Mouse (Mus musculus) left cerebral cortex, postnatal 36 days (tissue): ENCODE results near the gene 6030408B16Rik. TPM values are rescaled to one million over a fixed set of nuclear protein-coding genes. Genes with fewer than 3 reads are reported as not detected.
A peak's percentile ranks its signal among the peaks of the same experiment; 100 is the strongest.

Source experiments
- DNase-seq, 2 experiments: peaks; one replicate each; pipeline ENCODE4 v3.0.0; 2021 to 2022; ENCODE audit warnings: low spot score in 2 of 2, mixed read lengths in 1 of 2
- intact Hi-C: fragments of 180-260 bp; cut with DNase I; formaldehyde crosslinking; loops from one replicate; pipeline ENCODE4 v1.15.1; 2025
- total RNA-seq, 2 experiments: library from RNA; stranded (reverse); gene quantifications; 2 replicates each; pipeline ENCODE4 v1.2.3; 2021

The 6030408B16Rik gene
- total RNA-seq, 2 experiments from 2014 or later = 0.27 to 0.37 TPM

DNA sequence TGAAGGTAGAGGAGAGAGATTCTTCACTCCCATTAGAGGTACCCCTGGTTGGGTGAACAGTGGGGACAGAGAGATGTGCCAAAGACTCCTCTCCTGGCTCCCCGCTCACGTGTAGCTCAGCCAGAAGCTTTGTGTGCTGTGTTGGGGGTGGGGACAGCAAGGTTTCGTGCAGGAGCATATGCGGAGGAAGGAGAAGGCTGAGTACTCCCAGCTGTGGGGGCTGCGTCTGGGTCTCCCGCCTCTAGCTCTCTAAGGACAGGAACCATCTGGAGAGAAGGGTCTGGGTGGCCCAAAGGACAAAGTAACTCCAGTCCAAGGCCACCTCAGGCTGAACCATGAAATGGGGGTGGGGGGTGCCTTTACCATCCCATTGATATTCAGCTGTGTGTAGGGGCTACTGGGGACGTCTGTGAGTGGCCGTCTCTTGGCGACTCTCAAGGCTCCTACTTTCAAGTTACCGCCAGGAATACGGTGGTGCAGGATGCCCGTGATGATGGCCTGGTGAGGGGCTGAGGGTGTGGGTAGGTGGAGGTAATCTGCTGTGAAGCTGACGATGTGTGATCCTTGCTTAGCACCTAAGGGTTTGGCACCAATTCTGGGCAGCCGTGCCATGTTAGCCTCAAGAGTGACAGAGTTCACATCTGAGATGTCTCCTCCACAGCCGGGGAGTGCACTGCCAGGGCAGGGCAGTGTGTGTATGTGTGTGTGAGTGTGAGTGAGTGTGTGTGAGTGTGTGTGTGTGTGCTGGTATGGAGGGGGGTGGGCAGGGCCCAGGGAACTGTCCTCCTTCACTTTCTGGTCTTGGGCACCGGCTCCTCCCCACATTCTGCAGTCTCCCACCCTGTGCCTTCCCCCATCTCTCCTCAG lies 1.2 kb downstream of the 6030408B16Rik start:
- intact Hi-C loops = no loop called here
- DNase-seq = no peak

DNA sequence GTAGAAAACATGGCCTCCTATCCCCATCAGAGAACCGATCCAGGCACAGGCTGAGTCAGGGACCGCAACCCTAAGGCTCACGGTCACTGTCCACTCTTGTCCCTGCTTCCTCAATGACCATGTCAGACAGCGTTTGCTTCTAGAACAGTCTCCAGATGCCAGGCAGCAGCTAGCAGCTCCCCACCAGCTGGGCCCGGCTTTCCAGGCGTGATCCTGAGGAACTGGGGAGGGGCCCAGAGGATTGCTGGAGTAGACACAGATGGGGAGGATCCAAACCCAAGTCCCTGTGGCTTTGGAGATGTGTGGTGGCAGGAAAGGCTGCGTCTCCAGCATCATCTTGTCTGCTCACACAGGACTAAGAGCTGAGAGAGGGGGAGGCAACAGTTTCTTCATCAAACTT lies 2.1 kb downstream of the 6030408B16Rik start:
- DNase-seq = no peak
- intact Hi-C loops = no loop called here

DNA sequence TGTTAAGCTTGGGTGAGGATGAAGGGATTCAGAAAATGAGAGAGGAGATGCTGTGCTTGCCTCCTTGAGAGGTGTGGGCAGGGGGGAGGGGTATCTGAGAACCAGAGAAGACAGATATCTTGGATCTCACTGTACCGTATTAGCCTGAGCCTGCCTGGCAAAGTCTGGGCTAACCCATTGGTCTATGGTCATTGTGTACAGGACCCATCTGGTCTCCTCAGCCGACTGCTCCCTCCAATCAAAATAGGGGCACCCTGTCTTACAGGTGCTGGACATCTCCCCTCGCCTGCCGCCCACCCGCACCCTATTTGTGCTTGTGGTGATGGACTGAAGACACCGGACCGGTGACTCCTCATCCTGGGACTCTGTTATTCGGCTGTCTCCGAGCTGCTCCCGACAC lies 2.6 kb downstream of the 6030408B16Rik start:
- intact Hi-C loops = no loop called here

DNA sequence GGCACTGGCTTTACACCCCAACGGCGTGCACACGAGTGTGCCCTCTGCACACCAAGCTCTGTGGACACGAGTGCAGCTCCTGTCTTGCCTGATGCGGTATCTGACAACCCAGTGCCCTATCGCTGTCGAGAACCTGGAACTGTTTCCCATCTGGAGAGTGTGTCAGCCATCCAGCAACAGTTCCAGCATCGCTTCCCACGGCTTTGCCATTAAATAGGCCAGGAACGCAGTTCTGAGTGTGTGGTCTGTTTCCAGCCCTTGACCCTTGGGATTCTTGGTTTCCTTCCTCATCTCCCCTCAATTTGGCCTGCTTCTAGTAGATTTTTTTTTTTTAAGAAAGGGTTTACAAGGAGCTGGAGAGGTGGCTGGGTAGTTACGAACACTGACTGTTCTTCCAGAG lies 3.1 kb downstream of the 6030408B16Rik start:
- DNase-seq = no peak
- intact Hi-C loops = no loop called here

More for the DNA sequence above, 2.6 kb downstream of the 6030408B16Rik start:
- no peak for DNase-seq

DNA sequence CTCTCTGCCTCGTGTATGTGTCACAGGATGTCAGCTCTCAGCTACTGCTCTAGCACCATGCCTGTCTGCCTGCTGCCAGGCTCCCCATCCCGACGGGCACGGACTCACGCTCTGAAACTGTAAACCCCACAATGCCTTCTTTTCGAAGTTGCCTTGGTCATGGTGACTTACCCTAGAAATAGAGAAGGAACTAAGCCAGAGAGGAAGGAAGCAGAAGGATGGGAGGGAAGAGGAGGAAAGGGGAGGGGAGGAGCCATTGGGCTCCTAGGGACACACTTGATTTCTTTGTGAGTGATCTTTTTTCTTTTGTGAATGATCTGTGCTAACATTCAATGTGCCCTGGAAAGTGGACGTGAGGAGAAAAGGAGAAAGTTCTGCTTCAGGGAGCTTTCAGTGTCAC lies 5.0 kb downstream of the 6030408B16Rik start:
- intact Hi-C loops = no loop called here
- DNase-seq = no peak

DNA sequence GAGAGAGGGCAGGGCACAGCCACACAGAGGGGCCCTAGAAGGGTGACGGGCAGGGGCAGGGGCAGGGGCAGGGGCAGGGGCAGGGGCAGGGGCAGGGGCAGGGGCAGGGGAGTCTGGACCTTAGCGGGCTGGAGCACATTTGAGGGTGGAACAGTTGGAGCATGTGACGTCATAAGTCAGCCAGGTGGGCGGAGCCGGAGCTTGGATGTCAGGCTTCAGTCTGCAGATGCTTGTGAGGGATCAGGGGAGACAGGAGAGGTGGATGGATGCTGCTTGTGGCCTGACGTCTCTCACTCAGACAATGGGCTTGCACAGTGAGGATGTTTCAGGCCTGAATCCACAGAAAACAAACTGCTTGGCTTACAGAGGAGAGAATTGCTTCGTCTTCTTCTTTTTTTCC lies 5.5 kb downstream of the 6030408B16Rik start:
- no peak for DNase-seq
- intact Hi-C loops = no loop called here

DNA sequence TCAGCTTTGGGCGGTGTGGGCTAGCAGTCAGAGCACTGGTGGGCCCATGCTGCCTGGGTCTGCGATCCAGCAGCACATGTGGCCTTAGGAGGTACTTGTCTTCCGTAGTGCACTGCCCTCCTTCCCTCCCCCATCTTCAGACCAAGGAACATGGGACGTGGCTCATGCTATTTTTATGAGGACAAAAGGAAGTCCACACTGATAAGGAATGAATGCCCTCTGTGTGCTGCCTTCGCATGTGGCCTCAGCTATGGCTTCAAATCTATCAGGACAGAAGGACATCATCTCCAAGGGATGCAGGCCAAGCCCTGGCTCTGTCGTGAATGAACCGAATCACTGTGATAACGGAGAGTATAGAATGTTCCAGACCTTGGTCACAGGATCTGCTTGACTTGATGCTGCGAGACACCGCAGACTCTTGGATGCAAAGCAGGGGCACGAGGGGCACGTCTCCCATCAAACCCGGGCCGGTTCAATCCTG lies 6.5 kb downstream of the 6030408B16Rik start:
- intact Hi-C loops = no loop called here
- no peak for DNase-seq

DNA sequence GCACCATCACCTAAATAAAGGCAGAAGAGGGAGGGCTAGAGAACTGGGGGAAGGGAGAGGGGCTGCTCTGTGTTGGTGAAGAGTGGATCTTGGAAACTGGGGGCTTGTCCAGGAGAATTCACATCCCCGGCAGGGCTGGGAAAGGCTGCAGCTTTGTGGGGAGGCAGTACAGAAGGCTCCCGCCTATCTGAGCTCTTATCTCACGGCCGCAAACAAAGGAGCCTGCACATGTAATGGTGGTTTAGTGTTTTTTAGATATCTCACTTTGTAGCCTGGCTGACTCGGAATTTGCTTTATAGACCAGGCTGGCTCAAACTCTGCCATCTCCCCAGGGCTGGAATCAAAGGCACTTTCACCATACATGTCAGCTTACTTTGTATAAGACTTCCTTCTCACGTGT lies 7.1 kb downstream of the 6030408B16Rik start:
- intact Hi-C loops = no loop called here
- DNase-seq = no peak

DNA sequence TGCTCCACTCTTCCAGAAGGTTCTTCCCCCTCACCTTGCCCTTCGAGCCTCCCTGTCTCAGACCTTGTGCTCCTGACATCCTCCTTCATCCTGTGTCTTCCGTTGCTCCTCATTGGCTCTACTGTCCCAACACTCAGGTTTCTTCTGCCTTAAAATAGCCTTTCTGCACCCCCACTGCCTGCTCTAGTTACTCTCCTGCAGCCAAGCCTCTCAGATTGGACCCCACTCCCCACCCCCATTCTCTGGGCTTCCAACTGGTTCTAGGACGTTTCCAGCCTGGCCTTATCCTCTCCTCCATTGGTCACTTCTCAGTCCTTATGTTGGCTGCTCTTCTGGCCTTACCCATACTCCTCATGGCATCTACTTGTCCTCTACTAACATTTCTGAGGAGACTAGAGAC lies 9.2 kb downstream of the 6030408B16Rik start:
- intact Hi-C loops = no loop called here
- DNase-seq = no peak

DNA sequence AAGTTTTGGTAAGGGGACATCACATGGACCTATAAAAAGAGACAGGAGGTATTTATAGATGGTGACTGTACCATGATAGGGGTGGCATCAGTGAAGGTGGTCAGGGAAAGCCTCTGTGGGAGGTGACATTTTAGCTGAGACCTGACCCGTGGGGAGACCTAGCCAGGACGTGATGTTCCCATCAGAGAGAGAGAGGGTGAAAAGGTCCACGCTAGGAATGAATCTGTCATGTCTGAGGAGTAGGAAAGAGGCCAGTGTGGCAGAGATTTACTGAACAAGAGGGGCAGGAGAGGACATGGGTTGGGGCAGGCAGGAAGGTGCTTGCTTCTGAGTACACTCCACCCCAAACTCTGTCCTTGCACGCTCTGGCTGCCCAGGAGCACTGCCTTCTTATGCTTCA lies 10.8 kb downstream of the 6030408B16Rik start:
- intact Hi-C loops = no loop called here
- no peak for DNase-seq

DNA sequence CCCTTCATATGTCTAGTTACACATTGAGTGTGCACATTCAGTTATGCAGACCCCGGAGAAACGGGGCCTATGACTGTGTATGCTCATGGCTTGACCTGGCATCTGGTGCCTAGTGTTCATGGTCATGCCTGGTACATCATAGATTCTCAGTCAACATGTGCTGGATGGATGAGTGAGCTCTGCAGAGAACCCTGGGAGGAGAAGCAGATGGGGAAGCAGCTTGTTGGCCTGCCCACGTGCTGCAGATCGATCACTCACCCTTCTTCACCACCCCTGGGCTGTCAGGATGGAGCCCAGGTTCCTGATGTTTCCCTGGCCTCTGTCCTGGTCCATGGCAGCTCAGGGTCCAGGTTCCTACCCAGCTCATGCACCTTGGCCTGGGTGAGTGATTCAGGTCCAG lies 13.4 kb downstream of the 6030408B16Rik start:
- DNase-seq = peak in 1 of 2 experiments; percentile 45
- intact Hi-C loops = no loop called here

DNA sequence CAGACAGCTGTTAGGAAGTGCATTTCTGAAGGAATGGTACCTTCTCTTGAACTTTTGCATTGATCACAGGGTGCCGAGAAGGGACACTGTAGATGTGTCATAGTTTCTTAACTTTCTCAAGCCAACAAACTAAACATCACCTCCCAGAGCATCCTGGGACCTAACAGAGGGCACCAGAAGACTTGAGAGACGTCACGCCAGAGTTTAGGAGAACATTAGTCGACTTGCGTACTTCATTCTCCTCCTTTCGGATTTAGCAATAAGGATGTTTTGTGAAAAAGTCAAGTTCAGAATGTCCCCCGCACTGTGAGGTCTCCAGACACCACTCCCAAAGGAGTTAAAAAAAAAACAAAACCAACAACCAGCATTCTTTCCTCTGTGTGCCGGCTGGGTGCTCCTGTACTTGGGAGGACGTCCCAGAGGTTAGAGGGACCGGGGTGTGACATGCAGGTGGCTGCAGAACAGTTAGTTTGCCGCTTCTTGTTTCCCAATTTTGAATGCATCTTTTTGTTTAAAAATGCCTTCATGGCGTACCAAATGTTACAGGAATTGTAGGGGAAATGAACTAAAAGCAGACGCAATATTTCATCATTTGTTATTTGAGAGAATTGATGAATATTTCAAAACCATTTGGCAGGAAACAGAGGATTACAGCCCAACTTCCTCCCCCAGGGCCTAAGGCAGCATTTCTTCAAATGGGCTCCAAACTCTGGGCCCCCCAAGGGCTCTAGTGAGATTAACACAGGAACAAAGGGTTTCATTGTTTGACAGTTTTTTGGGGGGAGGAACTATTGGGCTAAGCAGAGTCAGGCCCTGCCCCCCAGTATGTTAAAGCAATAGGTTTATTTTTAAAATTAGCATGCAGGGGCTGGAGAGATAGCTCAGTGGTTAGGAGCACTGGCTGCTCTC lies 15.7 kb downstream of the 6030408B16Rik start:
- DNase-seq = no peak
- intact Hi-C loops = no loop called here

DNA sequence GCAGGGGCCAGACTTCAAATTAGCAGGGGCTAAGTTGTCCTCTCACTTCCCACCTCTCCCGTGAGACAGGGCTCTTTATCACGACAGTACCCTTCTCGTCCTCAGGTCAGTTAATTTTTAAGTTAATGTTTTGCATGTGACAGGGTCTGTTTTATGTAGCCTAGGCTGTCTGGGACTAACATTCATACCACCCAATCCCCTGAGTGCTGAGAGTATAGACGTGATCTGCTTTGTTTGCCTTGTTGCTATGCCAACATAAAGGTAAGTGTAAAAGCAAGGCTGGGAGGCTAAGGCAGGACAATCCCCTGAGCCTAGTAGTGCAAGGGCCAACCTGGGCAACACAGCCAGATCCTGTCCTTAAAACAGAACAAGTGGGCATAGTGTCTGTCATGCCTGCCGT lies 16.5 kb downstream of the 6030408B16Rik start:
- no peak for DNase-seq
- intact Hi-C loops = no loop called here

DNA sequence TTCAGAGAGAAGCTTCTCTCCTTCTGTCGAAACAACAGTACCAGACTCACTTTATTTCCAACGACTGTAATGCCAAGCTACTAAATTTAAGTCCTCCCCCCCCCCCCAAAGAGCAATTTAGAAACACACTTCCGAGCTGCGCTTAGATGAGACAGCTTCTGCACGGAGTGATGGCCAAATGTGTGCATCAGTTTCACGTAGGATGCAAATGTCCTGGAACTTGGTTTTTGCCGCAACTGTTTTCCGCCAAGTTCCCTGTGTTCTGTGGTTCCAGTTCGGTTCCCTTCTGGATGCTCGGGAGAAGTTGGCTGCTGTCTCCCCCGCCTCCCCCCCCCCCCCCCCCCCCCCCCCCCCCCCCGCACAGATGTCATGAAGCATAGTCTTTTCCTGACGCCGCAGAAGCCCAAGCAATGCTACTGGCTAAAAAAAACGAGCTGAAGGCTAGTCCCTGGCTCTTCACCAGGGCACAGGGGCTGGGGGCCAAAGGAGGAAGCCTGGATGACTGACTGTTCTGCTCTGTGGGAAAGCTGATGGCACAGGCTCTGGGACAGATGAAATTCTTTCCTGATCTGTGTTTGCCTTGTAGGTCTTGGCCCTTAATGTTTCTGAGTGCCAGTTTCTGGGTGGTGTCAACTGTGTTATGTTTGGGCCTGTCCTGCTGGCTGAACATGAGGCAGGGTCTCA lies 18.2 kb downstream of the 6030408B16Rik start:
- peak; percentile 41 to 43 for DNase-seq
- intact Hi-C loops = no loop called here

DNA sequence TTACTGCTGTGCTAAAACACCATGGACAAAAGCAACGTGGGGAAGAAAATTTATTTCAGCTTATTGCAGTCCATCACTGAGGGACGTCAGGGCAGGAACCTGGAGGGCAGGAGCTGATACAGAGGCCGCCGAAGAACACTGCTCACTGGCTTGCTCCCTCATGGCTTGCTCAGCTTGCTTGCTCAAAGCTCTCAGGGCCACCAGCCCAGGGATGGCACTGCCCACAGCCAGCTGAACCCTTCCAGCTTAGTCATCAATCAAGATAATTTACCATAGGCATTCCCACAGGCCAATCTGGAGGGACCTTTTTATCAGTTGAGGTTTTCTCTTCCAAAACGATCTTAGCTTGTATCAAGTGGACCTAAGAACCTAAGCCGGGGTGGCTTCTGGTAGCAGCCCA lies 19.0 kb downstream of the 6030408B16Rik start:
- DNase-seq = no peak
- intact Hi-C loops = no loop called here

DNA sequence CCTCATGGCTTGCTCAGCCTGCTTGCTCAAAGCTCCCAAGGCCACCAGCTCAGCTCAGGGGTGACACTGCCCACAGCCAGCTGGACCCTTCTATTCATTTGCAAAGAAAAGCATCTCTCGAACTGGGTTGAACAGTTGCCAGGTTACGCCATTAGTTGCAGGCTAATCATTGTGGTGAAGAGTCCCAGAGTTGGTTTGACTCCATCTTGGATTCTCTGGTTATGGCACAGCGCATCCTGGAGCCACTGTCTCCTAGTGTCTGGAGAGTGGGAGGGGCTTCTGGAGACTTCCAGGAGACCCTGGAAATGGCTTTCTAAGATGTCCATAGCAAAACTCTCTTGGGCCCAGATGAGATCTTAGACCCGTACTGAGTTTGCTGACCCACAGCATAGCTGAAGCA lies 22.4 kb downstream of the 6030408B16Rik start:
- no peak for DNase-seq
- intact Hi-C loops = loop anchor here (2.0 to 5.0 kb wide), 2 partner anchors 75 to 93 kb away; partner anchors contain the start of gene Grasp

DNA sequence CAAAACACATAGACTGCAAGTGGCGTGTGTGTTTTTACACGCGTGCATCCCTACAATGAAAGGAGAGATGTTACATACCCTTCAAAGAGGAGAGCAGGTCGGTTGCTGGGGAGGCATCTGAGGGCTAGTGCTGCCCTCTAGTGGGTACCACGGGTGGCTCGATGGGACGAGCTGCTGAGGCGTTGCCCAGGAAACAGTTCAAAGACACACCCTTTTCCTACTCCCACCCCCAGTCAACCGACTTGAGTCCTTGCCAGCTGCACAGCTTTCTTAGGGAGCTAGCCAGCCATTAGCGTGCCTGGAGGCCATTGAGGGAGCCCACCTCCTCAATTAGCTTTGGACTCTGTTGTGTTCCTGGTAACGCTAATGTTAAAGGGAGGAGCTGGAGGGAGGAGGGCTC lies 22.8 kb downstream of the 6030408B16Rik start:
- intact Hi-C loops = loop anchor here (2.0 to 5.0 kb wide), 2 partner anchors 75 to 94 kb away; partner anchors contain the start of gene Grasp

DNA sequence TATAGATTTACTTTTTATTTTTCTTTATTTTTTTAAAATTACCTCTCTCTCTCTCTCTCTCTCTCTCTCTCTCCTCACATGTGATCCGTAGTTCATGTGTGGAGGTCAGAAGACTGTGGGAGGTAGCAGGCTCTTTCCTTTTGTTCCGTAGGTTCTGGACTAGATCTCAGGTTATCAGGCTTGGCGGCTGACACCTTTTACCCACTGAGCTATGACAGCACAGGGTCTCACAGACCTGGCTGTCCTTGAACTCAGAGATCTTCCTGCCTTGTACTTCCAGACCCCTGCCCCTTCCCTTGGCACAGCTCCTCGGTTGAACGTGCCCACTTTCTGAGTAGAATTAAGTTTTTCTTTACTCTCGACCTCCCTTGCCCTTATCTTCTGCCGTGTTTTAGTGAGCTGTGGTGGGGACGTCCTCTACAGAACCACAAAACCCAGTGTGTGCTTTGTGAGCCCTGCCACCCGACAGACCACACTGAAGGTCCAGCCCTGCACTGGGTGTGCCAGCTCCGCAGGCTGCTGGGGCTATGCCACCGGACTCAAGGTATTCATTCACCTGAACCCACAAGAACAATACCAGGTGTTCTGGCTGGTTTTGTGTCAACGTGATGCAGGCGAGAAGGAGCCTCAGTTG lies 23.4 kb downstream of the 6030408B16Rik start:
- intact Hi-C loops = loop anchor here (5.0 kb wide), 1 partner anchor 94 kb away; the partner anchor contains the start of gene Grasp
- DNase-seq = no peak

More for the DNA sequence above, 22.8 kb downstream of the 6030408B16Rik start:
- DNase-seq = peak; percentile 89 to 90
